Mouse (Mus musculus): ENCODE data around the gene Utp6. TPM values are rescaled to one million over a fixed set of nuclear protein-coding genes. Genes with fewer than 3 reads are reported as not detected.
"Not testable (repeated sequence)": the region's sequence is repeated elsewhere in the genome, so short reads cannot be mapped to it uniquely, and the experiment has no call there.

Gene Utp6
- 10 to 100 TPM; 25.3 to 31.4 (median 28.2) TPM for total RNA-seq (2022)

DNA sequence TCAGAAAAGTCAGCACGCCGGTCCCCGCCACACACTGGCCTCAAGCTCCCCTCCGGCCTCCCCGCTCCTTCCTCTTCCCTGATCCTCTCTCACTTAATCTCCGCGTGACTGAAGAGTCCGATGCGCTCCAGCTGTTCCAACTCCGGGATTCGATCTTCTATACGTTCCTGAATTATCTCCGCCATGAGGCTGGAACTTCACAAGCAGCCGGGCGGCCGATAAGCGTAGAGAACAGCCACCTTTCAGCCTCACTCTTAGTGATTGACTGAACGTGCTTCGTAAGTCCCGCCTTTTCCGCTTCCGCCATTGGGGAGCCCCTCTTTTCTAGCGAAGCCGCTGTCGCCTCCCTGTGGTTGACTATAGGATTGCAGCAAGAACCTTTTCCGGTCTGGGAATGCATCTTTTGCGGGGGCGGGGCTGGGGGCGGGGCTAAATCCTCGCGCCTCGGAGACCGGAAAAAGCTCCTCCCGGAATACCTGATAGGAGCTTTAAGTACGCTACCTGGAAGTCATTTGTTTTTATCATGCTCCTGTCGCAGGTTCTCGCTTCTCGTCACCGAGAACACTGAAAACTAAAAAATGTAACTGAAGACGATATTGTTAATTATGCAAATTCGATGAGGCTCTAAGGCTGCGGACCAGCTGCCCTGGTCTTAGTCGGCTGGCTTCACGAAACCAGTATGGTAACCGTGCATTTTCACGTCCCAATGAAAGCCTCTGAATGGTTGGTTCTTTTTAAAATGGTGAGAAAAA, at the start of gene Utp6:
Utp6 (minus strand) TSS at position 266 of the 752 bp plus-strand sequence.
- peak; percentile 94 to 96 for DNase-seq (ENCODE audit: low spot score in 2 of 2)

DNA sequence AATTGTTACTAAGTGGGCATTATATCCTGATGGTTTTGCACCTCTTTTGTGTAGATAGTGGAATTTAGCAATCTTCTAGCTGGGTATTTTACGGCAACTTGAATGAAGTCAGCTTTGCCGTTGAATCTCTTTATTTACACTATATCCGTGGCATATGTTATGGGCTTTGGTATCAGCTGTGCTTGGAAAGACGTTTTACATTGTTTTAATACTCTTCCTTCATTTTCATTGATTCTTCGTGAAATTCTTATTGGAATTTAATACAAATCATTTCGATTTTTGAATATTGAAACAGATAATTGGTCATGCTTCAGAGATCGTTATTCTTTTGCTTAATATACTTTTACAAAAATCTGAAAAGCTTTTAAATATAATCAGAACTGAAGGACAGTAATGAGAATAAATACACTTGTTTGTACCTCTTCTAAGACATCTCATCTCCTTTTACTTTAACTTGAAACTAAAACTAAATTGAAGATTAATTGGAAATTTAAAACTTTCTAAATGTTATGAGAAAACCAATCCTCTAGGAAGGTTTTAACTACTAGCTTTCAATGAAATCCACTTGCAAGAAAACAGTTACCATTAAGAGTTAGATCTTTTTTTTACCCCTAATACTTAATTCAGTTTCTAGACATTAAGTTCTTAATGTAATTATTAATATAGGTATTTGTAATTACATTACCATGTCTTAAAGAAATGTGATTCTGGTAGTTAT, 32.2 kb upstream of the Utp6 start:
- no peak for DNase-seq (ENCODE audit: low spot score in 2 of 2)

DNA sequence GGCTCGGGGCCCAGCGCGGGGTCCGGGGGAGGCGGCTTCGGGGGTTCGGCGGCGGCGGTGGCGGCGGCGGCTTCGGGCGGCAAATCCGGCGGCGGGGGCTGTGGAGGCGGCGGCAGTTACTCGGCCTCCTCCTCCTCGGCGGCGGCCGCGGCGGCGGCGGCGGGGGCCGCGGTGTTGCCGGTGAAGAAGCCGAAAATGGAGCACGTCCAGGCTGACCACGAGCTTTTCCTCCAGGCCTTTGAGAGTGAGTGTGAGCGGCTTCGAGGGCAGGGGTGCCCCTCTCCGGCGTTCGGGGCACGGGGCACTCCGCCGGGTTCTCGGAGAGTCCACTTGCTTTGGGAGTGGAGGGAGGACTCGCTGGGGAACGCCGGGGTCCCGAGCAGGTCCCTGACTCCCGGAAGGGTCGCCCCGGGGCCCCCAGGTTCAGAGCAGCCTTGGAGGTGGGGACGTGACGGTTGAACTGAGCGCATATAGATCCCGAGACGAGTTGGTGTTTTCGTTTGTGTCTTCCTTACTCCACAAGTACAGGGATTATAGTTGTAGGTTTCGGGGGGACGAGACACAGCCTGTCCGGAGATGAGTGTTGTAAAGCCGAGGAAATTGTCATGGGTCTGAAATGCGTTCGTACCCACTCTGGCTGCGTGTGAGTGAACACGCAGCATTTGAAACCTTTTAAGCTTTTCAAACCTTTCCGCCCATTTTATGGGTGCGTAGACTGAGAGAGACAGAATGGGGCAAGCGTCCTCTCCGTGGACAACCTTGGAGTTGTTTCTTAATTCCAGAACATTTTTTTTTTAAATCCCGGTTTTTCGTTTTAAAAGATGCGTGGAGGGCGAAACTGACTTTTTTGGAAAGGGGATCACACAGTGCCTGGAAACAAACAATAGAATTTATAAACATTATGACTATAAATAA, 31.4 kb upstream of the Utp6 start:
- no peak for DNase-seq (ENCODE audit: low spot score in 2 of 2)

DNA sequence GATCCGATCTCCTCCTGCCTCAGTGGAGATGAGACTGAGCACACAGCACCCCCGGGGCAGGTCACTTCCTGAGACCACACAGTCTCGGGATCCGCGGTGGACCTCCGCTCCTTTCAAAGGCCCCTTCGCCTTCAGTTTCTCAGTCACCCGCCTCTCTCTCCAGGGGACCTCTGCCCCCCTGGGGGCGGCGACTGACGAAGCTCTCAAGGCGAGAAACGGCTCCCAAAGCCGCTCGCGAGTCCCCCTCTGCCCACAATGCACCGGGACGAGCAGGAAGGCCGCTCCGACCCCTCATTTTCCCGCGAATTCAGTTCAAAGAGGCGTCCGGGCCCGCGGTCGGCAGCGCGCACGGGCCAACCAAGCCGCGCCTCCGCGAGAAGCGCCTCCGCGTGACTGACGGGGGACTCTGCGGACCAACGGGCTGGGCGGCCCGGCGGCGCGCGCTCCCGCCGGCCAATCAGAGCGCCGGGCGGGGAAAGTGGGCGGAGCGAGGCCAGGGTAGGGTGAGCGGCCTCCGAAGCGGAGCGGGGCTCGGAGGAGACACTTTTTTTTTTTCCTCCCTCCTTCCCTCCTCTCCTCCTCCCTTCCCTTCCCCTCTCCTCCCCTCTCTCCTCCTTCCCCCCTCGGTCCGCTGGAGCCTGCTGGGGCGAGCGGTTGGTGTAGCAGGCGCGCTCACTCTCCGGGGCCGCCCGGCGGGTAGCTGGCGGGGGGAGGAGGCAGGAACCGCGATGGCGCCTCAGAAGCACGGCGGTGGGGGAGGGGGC, 30.6 kb upstream of the Utp6 start, which contains the start of gene Suz12:
Suz12 (plus strand) TSS at position 515 of the 764 bp plus-strand sequence.
- peak; percentile 76 to 93 for DNase-seq (ENCODE audit: low spot score in 2 of 2)

DNA sequence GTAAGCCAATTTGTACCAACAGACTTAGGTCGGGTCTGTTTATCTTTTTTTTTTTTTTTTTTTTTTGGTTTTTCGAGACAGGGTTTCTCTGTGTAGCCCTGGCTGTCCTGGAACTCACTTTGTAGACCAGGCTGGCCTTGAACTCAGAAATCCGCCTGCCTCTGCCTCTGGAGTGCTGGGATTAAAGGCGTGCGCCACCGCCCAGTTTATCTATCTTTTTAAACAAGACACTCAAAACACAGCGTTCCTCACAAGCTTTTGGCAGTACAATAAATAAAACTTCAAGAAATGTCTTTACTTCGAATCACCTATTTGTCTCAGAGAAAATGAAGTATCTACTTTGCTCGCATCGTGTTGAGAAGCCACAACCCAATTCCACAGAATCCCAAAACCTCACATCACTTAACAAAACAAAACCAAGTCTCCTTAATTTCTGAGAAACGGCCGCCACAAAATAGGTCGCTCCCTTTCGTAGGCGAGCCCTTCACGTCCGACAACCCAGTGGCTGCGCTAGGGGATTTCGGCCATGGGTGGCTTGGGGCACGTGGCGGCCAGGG, 29.9 kb upstream of the Utp6 start:
- DNase-seq (ENCODE audit: low spot score in 2 of 2): no peak

DNA sequence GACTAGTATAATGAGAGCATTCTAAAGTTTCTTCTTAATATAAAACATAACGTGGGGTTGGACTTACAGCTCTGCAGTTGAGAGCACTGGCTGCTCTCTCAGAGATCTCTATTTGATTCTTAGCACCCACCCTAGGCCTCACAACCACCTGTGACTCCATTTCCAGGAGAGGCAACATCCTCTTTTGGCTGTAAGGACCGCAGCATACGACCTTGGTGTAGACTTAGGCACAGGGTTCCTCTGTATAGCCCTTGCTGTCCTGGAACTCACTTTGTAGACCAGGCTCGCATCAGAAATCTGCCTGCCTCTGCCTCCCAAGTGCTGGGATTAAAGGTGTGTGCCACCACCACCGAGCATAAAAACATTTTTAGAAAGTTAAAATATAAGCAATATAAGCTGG, 29.4 kb upstream of the Utp6 start:
- no peak for DNase-seq (ENCODE audit: low spot score in 2 of 2)

DNA sequence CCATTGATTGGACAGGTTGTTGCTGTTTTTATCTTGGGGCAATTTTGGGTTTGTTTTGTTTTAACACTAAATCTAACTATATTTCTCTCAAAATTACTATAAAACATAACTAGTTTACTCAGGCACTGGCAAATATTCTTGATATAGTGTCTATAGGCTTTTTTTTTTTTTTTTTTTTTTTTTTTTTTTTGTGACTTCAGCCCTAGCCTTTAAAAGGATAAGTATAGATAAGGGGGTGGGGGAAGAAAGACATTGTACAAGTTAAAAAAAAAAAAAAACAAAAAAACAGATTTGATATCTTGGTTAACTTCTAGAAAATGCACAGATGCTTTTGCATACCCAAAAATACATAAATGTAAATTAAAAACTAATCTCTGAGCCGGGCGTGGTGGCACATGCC, 27.9 kb upstream of the Utp6 start:
- DNase-seq (ENCODE audit: low spot score in 2 of 2): no peak

DNA sequence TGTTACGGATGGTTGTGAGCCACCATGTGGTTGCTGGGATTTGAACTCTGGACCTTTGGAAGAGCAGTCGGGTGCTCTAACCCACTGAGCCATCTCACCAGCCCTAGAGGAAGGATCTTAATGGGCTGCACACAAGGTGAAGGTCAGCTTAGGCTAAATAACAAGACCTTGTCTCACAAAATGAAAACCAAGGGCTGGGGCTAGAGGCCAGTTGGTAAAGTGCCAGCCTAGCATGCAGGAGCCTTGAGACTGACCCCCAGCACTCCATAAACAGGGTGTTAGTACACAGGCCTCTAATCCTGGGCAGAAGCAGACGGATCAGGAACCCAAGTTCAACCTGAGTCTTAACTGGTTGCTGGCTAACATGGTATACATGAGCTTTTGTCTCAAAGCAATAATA, 25.7 kb upstream of the Utp6 start:
- no peak for DNase-seq (ENCODE audit: low spot score in 2 of 2)

DNA sequence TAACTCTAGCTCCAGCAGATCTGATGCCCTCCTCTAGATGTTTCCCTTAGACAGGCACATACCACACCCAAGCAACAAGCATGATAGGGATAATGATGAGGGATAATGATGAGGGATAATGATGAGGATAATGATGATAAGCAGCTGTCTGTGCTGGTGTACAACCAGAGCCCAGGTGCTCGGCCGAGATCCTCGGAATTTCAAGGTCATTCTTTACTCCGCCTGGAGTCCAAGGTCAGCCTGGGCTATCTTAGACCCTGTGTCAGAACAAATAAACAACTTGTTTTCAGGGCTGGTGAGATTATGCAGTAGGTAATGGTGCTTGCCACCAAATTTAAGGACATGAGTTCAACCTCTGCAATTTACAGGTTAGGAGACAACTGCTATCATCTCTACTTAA, 24.7 kb upstream of the Utp6 start:
- DNase-seq (ENCODE audit: low spot score in 2 of 2): no peak

DNA sequence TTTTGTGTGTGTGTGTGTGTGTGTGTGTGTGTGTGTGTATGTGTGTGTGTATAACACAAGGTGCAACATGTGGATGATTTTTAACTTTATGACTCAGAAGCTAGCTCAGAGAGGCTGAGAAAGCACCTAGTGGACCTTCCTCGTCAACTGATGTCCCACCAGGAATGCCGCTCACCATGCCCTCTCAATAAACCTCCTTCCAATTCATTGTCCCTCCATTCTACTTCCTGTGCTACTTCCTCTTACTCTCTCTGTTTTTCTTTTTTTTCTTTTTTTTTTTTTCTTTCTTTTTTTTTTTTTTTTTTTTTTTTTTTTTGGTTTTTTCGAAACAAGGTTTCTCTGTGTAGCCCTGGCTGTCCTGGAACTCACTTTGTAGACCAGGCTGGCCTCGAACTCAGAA, 15.6 kb upstream of the Utp6 start:
- not testable (repeated sequence) for DNase-seq (ENCODE audit: low spot score in 2 of 2)

DNA sequence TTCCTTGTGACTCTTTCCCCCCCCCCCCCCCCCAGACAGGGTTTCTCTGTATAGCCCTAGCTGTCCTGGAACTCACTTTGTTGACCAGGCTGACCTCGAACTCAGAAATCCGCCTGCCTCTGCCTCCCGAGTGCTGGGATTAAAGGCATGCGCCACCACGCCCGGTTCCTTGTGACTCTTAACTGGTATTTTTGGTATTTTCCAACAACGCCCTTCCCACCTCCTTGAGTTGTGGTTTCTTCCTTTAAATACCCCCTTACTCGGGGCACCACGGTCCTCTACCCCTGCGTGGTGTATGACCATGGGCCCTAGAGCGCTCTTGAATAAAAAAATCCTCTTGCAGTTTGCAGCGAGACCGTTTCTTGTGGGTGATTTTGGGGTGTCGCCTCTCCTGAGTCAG, 14.9 kb upstream of the Utp6 start:
- DNase-seq (ENCODE audit: low spot score in 2 of 2): not testable (repeated sequence)

DNA sequence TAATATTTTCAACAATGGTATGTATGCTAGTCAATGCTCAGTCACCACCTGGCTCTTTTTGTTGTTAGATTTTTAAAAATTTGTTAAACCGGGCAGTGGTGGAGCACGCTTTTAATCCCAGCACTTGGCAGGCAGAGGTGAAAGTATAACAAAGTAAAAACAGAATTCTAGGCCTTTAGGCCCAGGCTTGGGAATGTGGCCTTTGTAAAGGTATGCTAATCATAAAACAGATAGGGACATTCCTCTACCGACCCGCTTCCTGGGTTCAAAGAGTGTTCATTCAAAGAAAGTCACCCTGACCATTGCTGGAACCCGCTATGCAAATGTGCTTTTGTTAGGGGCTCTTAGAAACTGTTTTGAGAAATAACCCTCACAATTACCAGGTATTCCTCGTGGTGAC, 14.5 kb upstream of the Utp6 start:
- not testable (repeated sequence) for DNase-seq (ENCODE audit: low spot score in 2 of 2)

DNA sequence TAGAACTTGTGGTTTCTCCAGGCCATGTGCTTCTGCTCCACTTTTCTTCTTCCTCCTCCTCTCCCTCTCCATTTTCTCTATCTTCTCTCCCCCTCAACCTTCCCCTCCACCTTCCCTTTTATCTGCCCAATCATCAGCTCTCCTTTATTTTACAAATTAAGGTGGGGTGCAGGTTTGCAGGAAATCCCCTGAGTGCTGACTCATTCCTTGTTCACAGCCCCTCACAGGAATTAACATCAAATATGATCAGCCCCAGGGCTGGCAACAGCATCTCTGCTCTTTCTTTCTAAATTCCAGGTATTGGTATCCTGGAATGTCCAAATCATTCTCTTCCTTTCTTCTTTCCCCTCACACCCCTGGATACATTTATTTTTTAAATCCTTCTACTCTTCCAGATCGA, 14.0 kb upstream of the Utp6 start:
- no peak for DNase-seq (ENCODE audit: low spot score in 2 of 2)

DNA sequence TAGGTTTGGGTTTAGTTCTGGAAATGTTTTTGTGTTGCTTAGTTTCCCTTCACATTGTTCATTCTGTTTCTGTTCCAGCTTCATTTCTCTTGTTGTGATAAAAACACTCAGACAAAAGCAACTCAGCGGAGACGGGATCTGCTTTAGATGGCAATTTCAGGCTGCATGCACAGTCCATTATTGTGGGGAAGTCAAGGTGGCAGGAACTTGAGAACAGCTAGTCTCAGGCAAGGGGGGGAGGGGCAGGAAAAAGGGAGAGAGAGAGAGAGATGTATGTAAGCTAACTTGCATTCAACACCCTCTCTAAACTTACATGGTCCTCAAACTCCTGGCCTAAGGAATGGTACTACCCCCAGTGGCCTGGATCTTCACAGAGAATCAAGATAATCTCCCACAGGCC, 13.2 kb upstream of the Utp6 start:
- DNase-seq (ENCODE audit: low spot score in 2 of 2): no peak

DNA sequence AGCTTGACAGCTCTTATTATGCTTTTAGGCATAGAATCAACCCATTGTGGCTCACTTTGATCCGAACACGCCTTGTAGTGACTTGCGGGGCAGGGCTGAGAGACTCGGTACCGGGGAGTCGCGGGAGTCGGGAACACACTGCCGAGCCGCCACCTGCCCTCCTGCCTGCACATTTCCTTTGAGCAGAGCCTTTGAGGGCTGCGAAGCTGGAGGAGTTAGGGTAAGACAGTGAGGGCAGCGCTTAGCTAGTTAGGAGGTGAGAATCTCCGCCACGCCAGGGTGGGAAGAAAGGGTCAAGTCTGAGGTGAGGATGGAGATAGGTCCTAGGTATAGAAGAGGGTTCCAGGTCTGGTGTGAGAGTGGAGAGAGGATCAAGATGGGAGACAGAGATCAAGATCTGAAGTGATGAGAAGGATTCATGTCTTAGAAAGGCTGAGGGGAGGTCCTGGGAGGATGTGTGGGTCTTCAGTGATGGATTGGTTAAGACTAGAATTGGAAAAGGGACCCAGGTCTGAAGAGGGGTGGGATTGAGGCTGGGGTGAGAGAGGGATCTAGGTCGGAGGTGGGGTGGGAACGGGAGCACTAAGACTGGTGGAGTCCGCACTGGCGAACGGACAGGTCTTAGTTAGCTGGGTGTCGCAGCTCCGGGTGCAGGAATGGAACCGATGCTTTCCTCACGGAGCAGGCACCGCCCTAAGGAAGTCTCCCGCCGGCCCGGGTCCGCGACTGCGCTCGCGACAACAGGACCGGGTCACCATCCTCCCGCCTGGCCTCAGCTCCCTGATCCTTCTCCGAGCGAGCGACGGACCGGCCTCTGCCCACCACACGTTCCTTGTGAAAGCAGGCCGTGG, 11.7 kb upstream of the Utp6 start:
- peak in 1 of 2 experiments; percentile 12 for DNase-seq (ENCODE audit: low spot score in 2 of 2)

DNA sequence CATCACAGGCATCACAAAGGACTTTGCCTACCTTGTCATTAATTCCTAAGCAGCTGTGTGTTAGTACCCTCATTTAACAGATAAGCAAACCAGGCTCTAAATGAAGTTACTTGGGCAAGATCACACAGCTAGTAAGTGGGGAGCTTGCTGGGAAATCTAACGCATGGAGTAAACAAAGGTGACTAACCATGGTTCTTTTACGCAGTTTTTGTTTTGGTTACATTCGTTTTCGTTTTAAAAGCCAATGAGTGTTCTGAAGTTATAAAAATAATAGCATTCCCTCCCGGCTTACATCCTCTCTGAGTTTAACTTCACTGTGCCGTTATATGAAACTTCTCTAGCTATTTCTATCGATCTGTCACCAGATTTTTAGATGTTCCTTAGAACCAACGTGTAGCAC, 10.9 kb upstream of the Utp6 start:
- no peak for DNase-seq (ENCODE audit: low spot score in 2 of 2)

DNA sequence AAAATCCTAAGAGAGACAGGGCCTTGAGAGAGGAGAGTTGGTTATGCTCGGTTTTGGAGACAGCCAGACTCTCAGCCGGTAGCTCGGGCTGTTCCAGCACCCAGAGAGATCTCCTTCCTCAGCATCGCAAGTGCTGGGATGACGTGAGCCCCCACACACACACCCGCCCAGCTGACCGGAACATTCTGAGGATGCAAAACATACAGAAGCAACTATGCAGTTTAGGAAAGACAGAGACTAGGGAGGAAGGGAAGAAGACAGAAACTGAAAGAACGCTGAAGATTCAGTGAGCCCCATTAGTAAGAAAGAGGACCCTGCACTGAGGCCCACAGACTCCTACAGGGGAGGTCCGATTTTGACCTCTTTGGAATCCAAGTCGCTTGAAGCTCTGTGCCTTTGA, 5.6 kb upstream of the Utp6 start:
- no peak for DNase-seq (ENCODE audit: low spot score in 2 of 2)

DNA sequence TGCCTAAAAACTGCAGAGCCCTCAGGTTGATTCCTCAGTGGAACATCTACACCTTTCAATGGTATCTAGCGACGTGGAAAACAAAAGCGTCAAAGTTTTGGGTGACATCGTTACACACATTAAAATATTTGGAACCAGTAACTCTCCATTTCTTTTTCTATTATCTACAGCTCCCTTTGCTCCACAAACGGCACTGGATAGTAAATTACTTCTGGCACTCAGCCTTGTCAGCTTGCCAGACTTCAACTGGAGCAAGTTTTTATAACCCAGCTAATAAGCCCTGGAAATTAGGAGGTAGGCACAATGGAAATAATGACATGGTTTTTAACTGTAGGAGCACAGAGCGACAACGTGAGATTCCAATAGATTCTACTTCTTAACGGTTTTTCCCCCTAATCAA, 3.7 kb upstream of the Utp6 start:
- DNase-seq (ENCODE audit: low spot score in 2 of 2): no peak

DNA sequence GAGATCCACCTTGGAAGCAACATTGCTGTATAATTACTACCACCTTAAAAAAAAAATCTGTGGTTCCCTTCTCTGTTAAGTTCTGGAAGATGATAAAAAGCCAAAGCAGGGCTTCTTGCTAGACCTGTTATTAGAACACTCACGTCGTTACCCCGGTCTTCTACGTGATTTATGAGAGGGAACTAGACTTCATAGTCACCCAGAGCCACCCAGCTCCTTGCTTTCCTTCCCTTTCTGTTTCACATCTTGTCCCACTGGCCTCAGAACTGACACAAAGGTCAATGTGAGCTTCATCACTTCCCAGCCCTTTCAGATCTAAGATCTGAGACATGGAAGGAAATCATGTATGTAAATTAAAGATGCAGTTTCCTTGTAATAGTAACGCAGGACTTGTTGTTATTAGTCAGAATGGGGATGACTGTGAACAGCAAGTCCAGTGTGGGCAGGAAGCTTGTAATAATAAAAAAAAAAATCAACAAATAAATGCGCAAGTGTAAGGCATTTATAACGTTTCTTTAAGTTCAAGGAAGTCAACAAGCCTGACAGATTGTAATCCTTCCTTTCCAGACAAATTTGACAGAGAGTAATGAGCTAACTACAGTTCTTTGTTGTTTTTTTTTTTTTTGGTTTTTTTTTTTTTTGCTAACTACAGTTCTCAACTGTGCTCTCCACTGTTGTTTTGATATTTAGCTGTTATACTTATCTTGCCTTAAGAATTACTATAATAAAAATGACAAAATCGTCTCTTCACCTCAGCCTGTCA, 1.2 kb upstream of the Utp6 start:
- DNase-seq (ENCODE audit: low spot score in 2 of 2): no peak
